In genomic region chr11:87359262-87359612, GRCm38 (mm10) we compare ENCODE assay signal across 8 mouse cellular contexts. TPM values are rescaled to one million over a fixed set of nuclear protein-coding genes. Genes with fewer than 3 reads are reported as not detected.
A peak's percentile ranks its signal among the peaks of the same experiment; 100 is the strongest.
DNase-seq lines count a peak whose midpoint lies in the region; ATAC-seq and TF ChIP-seq lines count a peak whose summit lies in the region.

No protein-coding gene starts in this region.

- peak overlapping the region; percentile 74 for H3K4me3 ChIP-seq in kidney, embryonic 16.5 days (ENCODE audit: low read length)
- peak overlapping the region; percentile 69 for H3K4me3 ChIP-seq in embryonic facial prominence, embryonic 11.5 days (ENCODE audit: low read depth, low read length)
- H3K4me3 ChIP-seq in intestine, embryonic 14.5 days (ENCODE audit: low read depth, low read length): peak overlapping the region; percentile 72
- H3K4me3 ChIP-seq in myocyte: peak overlapping the region; percentile 34

- H3K9ac ChIP-seq in kidney, embryonic 16.5 days (replicated peaks; ENCODE audit: low read length): peak overlapping the region; percentile 65
- H3K9ac ChIP-seq in embryonic facial prominence, embryonic 11.5 days (replicated peaks; ENCODE audit: low read length): peak overlapping the region; percentile 69
- no peak overlapping the region for H3K9ac ChIP-seq in intestine, embryonic 14.5 days (ENCODE audit: low read length)

- no peaks in the 10 kb centered on the region for H3K9me3 ChIP-seq in kidney, embryonic 16.5 days (ENCODE audit: low read length)
- no peaks in the 10 kb centered on the region for H3K9me3 ChIP-seq in embryonic facial prominence, embryonic 11.5 days (replicated peaks; ENCODE audit: control insufficient read depth, low read length)
- no peaks in the 10 kb centered on the region; the same call in 1 of the 2 replicates for H3K9me3 ChIP-seq in intestine, embryonic 14.5 days (ENCODE audit: control insufficient read depth, low read length)

- ATAC-seq in kidney, embryonic 16.5 days (ENCODE audit: low FRiP score, low TSS enrichment): no peak
- ATAC-seq in embryonic facial prominence, embryonic 11.5 days (replicated peaks; ENCODE audit: insufficient number of reproducible peaks, low FRiP score, low TSS enrichment, low read depth): no peak
- no peak for ATAC-seq in intestine, embryonic 14.5 days (replicated peaks; ENCODE audit: low FRiP score, low TSS enrichment, low read depth)

- H3ac ChIP-seq in myocyte (ENCODE audit: control insufficient read depth, insufficient read length): peak overlapping the region; percentile 23

- H3K27ac ChIP-seq in kidney, embryonic 16.5 days (ENCODE audit: low read length): no peak overlapping the region
- H3K27ac ChIP-seq in embryonic facial prominence, embryonic 11.5 days (replicated peaks; ENCODE audit: low read depth, low read length): no peak overlapping the region
- no peak overlapping the region for H3K27ac ChIP-seq in intestine, embryonic 14.5 days (ENCODE audit: low read depth)

- peak overlapping the region; percentile 97 for H3K4me2 ChIP-seq in kidney, embryonic 16.5 days (replicated peaks; ENCODE audit: low read depth, low read length)
- peak overlapping the region; percentile 96 for H3K4me2 ChIP-seq in embryonic facial prominence, embryonic 11.5 days (ENCODE audit: low read depth, low read length)
- H3K4me2 ChIP-seq in intestine, embryonic 14.5 days (ENCODE audit: low read length): peak overlapping the region; percentile 92
- H3K4me2 ChIP-seq in myocyte (ENCODE audit: low read depth): peak overlapping the region; percentile 84

- 12% methylated on average over 10 of the region's 10 CpGs for WGBS in kidney, embryonic 16.5 days
- WGBS in embryonic facial prominence, embryonic 11.5 days: 18% methylated on average over 10 of the region's 10 CpGs
- WGBS in intestine, embryonic 14.5 days: 14% methylated on average over 10 of the region's 10 CpGs

- no peak for TF ChIP-seq POLR2A in myocyte (IDR thresholded peaks at IDR 0.05; ENCODE audit: insufficient read length, low read depth)

- H3K36me3 ChIP-seq in kidney, embryonic 16.5 days (ENCODE audit: insufficient read depth, low read length): no peaks in the 10 kb centered on the region
- no peaks in the 10 kb centered on the region for H3K36me3 ChIP-seq in embryonic facial prominence, embryonic 11.5 days (replicated peaks; ENCODE audit: control insufficient read depth, insufficient read depth, low read depth, low read length)
- H3K36me3 ChIP-seq in intestine, embryonic 14.5 days (ENCODE audit: control insufficient read depth, insufficient read depth, low read length): no peaks in the 10 kb centered on the region
- H3K36me3 ChIP-seq in myocyte (ENCODE audit: control insufficient read depth, insufficient read depth): no peaks in the 10 kb centered on the region

- DNase-seq in kidney, adult 18-20 months: no peak
- peak; percentile 3 for DNase-seq in embryonic facial prominence, embryonic 11.5 days (ENCODE audit: low spot score)
- DNase-seq in intestine, embryonic 14.5 days (ENCODE audit: low spot score): no peak
- no peak for DNase-seq in right cerebral cortex, adult 18-20 months
- DNase-seq in frontal cortex, postnatal 10 days (ENCODE audit: low spot score in 2 of 2): no peak
- DNase-seq in adrenal gland, postnatal 36 days: no peak

- H3K27me3 ChIP-seq in kidney, embryonic 16.5 days (ENCODE audit: insufficient read depth, low read length): peaks cover 32% of the 10 kb centered on the region
- H3K27me3 ChIP-seq in embryonic facial prominence, embryonic 11.5 days (ENCODE audit: control insufficient read depth, insufficient read depth, low read length): peaks cover 7% of the 10 kb centered on the region
- peaks cover 50% of the 10 kb centered on the region for H3K27me3 ChIP-seq in intestine, embryonic 14.5 days (replicated peaks; ENCODE audit: control insufficient read depth, insufficient read depth, low read length)
- H3K27me3 ChIP-seq in myocyte (ENCODE audit: control insufficient read depth, insufficient read depth, insufficient read length): peaks cover 5% of the 10 kb centered on the region

- H3K79me2 ChIP-seq in myocyte (ENCODE audit: control insufficient read depth, insufficient read depth): no peaks in the 10 kb centered on the region

- peaks cover 14% of the 10 kb centered on the region; the same call in 1 of the 2 replicates for H3K4me1 ChIP-seq in kidney, embryonic 16.5 days (ENCODE audit: insufficient read depth, low read length)
- no peaks in the 10 kb centered on the region for H3K4me1 ChIP-seq in embryonic facial prominence, embryonic 11.5 days (ENCODE audit: control insufficient read depth, insufficient read depth, low read length)
- H3K4me1 ChIP-seq in intestine, embryonic 14.5 days (replicated peaks; ENCODE audit: control insufficient read depth, insufficient read depth, low read length): 0 out of 2 replicates have a peak, but pooled peaks cover 8% of the 10 kb centered on the region

TF ChIP-seq in myocyte, 11 proteins besides CTCF, POLR2A, EP300 and RAD21:
- TF ChIP-seq SRF (IDR thresholded peaks at IDR 0.05; ENCODE audit: control insufficient read depth, insufficient read length, low read depth): no peak
- no peak for TF ChIP-seq REST (IDR thresholded peaks at IDR 0.05; ENCODE audit: insufficient read depth, insufficient read length)
- TF ChIP-seq E2F4 (IDR thresholded peaks at IDR 0.05; ENCODE audit: insufficient read depth): no peak
- TF ChIP-seq TCF3 (IDR thresholded peaks at IDR 0.05; ENCODE audit: insufficient read length, low read depth): no peak

RNA-seq across cellular contexts. Expression of gene Ppm1e, which starts 0.4 kb away (rescaled TPM):
- polyA plus RNA-seq in kidney, embryonic 16.5 days (2015; fragmentation: Nextera tagmentation; extraction: Ambion mirVana): 1.9 and 2.3 TPM in 2 replicates
- 3.9 and 4.1 TPM in 2 replicates for polyA plus RNA-seq in embryonic facial prominence, embryonic 11.5 days (2014; fragmentation: Nextera tagmentation; extraction: Ambion mirVana)
- polyA plus RNA-seq in intestine, embryonic 14.5 days (2014; fragmentation: Nextera tagmentation; extraction: Ambion mirVana): 3.4 and 3.8 TPM in 2 replicates
- 1.4 TPM for polyA plus RNA-seq in myocyte (2012; fragmentation: generic; extraction: Trizol)
- total RNA-seq in adrenal gland, postnatal 36 days (2021): 10 to 100 TPM; 22.2 to 26.7 TPM

RNA-seq across cellular contexts. Expression of gene Rad51c, which starts 45.5 kb away (rescaled TPM):
- 7.9 and 8.7 TPM in 2 replicates for polyA plus RNA-seq in kidney, embryonic 16.5 days (2015; fragmentation: Nextera tagmentation; extraction: Ambion mirVana)
- polyA plus RNA-seq in embryonic facial prominence, embryonic 11.5 days (2014; fragmentation: Nextera tagmentation; extraction: Ambion mirVana): 12.1 and 13.5 TPM in 2 replicates
- polyA plus RNA-seq in intestine, embryonic 14.5 days (2014; fragmentation: Nextera tagmentation; extraction: Ambion mirVana): 6.8 and 8.1 TPM in 2 replicates
- polyA plus RNA-seq in myocyte (2012; fragmentation: generic; extraction: Trizol): 3.5 TPM
- 1 to 10 TPM; 2.0 to 3.1 TPM for total RNA-seq in adrenal gland, postnatal 36 days (2021)

RNA-seq across cellular contexts. Expression of gene Tex14, which starts 45.6 kb away (rescaled TPM):
- 0.31 and 0.76 TPM in 2 replicates for polyA plus RNA-seq in kidney, embryonic 16.5 days (2015; fragmentation: Nextera tagmentation; extraction: Ambion mirVana)
- polyA plus RNA-seq in embryonic facial prominence, embryonic 11.5 days (2014; fragmentation: Nextera tagmentation; extraction: Ambion mirVana): 0.42 and 0.80 TPM in 2 replicates
- 0.65 and 1.4 TPM in 2 replicates for polyA plus RNA-seq in intestine, embryonic 14.5 days (2014; fragmentation: Nextera tagmentation; extraction: Ambion mirVana)
- 0.13 TPM for polyA plus RNA-seq in myocyte (2012; fragmentation: generic; extraction: Trizol)
- total RNA-seq in adrenal gland, postnatal 36 days (2021): under 1 TPM; 0.36 to 0.95 TPM
